Mouse (Mus musculus) cerebellum, postnatal 14 days (tissue): ENCODE measurements around the gene Olfr791.
A peak's percentile ranks its signal among the peaks of the same experiment; 100 is the strongest.

Experiments
- DNase-seq, 2 experiments: peaks; one replicate each; pipeline ENCODE4 v3.0.0; 2021; ENCODE audit warnings: mixed read lengths in 2 of 2

The Olfr791 gene

DNA sequence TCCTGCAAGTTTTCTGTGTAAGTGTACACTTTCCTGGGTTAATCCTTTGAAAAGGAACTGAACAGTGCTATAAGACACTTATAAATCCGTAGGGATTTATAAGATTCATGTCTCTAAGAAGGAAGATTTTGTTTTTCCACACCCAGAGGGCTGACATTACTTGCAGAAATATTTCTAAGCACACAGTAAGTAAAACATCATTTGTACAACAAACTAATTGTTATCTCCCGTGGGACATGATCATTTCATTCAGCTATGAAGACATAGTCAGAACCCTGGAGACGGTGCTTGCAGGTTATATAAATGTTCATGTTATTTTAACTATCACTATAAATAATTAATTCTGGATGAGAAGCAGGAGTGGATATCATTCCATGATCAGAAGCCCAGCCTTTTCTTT, at the start of gene Olfr791:
Gene Olfr791, plus strand, starts transcription at position 301 of the 400 bp plus-strand sequence.
- no peak for DNase-seq

DNA sequence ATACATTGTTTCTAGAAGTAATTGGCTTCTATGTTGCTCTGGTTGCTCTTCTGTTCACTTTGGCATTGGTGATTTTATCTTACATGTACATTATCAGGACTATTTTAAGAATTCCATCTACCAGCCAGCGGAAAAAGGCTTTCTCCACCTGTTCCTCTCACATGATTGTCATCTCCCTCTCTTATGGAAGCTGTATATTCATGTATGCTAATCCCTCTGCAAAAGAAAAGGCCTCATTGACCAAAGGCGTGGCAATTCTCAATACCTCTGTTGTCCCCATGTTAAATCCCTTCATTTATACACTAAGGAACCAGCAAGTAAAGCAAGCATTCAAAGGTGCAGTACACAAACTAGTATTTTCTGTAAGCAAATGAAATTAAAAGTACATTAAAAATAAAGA, 48.3 kb upstream of the Olfr791 start:
- DNase-seq = no peak

DNA sequence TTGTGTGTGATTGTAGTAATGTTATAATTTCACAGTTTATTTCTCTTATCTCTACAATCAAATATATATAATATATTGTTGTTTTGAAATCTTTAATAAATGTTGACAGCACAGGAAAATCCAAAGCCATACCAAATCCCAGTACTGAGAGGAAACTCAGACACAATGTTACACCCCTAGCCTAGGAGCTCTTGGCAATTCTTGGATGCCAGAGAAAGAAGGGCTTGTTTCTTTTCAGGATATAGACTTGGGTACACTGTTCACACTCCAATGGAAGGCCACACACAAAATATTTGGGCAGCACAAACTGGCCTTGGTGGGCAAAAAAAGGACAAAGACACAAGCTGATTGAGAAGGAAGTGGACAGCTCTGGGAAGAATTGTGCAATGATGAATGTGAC, 47.9 kb upstream of the Olfr791 start:
- no peak for DNase-seq

DNA sequence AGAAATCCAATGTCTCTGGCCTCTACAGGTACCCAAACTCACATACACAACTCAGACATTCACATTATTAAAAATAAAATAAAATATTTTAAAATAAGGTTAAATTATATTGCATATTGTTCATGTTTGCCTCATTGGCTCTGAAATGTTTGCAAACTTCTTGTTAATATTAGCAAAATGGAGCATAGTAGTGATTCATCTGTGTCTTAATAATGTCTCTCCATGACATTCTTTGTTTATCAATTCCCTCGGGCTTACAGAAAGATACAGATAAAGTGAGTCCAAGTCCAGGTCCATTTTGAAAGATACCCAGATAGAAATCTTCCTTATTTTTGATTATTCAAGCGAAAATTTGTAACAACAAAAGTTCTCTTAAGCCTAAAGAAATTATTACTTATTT, 37.1 kb upstream of the Olfr791 start, which contains the start of gene Olfr789:
Gene Olfr789, plus strand, starts transcription at position 301 of the 400 bp plus-strand sequence.
- no peak for DNase-seq

DNA sequence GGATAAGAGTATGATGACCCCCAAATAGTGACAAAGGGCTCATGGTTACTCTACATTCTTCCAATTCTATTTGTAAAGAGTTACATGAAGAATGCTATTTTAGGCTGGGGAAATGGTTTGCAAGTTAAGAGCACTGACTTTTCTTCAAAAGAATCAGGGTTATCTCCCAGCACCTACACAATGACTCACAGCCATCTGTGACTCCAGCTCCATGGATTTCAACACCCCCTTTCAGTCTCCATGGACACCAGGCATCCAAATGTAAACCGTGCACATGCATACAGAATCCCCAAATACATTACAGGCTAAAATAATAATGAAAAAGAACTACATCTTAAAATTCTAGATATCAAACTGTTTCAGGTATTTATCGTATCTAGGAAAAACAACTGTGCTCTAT, 31.5 kb upstream of the Olfr791 start:
- no peak for DNase-seq

DNA sequence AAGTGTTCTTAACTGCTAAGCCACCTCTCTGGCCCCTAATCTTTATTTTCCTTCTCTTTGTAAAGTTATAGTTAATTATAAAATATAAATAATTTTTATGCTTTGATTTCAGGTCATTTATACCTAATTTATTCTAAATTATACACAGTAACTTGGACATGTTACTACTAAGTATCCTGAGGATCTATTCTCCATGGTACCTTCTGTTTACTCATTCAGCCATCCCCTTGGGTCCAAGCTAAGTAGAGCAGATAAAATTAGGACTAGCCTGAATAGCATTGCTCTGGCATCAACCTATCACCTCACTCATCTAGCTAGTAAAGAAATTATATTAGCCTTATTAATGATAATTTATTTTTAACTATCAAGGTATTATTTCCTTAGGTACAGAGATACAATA, 23.4 kb upstream of the Olfr791 start, which contains the start of gene Olfr790:
Gene Olfr790, plus strand, starts transcription at position 301 of the 400 bp plus-strand sequence.
- no peak for DNase-seq

DNA sequence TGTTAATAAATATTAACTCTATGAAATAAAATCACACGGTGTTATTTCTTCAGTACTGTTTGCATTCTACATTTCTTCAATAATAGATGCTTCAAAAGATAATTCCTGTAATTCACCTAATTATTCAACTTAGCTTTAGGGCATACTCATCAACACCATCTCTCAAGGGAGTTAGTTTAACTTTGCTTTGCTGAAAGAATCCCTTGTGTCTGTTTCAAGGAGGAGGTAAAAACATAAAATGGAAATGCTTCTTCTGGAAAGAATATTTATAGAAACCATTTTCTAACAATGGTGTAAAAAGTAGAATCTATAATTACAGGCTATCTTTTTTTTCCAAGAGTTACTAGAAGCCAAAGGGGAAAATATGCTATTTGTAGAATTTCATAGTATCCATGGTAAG, 17.3 kb downstream of the Olfr791 start, which contains the start of gene Olfr792:
Gene Olfr792, plus strand, starts transcription at position 301 of the 400 bp plus-strand sequence.
- no peak for DNase-seq

DNA sequence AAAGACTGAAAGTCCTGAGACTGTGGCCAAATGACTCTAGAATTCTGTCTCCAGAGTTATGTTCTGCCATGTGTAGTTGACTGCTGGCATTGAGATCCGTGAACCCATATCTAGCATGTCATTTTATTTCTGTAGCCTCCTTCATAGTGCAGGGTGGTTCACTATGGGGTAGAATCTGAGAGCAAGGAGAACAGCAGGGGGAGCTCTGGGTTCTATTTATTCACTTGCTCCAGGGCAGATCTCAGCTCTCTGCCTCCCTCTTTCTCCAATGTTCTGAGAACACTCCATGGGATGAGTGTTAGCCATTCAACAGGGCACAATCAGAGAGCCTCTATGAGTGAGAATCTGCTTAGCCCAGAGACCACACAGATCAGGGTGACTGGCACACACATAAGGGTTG, 27.8 kb downstream of the Olfr791 start:
- DNase-seq = peak; percentile 15 to 18

DNA sequence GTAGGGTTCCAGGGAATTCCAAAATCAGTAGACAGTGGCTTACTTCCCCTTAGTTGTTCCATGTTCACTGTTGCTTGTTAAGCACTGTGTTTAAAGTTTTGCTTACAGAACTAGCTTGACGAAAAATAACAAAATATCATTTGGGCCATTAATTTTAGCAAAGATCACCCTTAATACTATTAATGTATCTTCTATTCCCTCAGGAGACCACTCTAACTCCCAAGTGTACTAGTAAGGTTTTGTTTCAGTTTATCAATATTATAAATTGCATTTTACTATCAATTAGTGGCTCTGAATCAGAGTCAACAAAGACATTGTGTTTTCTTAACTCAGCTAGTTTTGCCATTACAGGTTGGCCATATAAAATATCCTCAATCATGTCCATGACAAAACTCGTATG, 45.8 kb downstream of the Olfr791 start, which contains the start of gene Olfr794:
Gene Olfr794, plus strand, starts transcription at position 301 of the 400 bp plus-strand sequence.
- no peak for DNase-seq

DNA sequence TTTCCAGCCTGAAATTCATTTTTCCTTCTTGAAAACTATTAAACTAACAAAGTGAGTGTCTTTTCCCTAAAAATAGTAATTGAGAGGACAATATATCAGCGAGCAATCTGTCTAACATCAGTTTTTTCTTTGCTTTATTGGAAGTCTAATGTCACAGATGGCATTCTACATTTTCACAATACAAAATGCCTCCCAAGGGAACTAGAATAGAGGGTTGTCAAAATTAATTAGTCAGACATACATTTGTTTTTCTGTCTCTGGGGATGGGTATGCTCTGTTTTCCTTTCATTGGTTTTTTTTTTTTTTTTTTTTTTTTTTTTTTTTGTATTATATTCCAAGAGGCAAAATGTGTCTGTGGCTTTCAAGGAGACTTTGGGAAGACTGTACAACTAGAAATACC, 55.5 kb downstream of the Olfr791 start:
- no peak for DNase-seq
